Mouse (Mus musculus): ENCODE data around the gene Hcrt. TPM values are rescaled to one million over a fixed set of nuclear protein-coding genes. Genes with fewer than 3 reads are reported as not detected.

The Hcrt gene
- total RNA-seq, 1 experiment from 2014 or later, result not detected

DNA sequence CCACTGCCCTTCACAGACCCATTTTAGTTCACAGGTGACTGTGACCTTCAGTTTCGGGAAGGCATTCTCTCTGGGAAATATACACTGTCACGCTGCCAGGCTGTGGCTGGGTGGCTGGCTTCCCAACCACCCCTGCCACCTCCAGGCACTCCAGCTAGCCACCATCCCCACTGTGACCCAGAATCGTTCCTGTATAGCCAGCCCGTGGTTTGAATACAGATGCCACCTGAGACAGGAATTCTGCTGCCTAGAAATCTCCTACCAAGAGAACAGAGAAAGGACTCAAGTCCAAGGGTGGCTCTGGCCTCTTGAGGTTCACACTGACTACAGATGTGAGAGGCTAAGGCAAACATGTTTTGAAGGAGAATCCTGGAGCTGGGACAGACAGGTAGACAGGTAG is 43.9 kb downstream of the Hcrt start:
- no peak for ATAC-seq (replicated peaks; ENCODE audit: insufficient number of reproducible peaks, low FRiP score, low TSS enrichment, poor library complexity, severe bottlenecking)

DNA sequence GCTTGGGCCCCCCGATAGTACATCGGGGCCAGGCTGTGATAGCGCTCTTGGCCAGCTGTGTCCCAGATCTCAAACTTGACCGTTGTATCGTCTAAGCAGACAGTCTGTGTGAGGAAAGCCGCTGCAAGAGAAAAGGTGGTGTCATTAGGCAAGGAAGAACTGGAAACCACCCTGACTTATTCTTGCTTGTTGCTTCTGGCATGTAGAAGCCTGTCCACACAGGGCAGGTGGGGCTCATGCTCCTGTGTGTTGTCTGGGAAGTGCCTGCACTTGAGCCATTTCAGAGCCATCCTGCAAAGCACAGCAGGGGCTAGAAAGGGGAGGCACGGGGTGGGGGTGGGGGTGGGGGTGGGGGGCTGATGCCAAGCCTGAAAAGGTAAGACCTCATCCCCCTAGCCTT is 44.3 kb downstream of the Hcrt start:
- ATAC-seq (replicated peaks; ENCODE audit: insufficient number of reproducible peaks, low FRiP score, low TSS enrichment, poor library complexity, severe bottlenecking), result no peak

GRCm38 (mm10) chr11:100716649-100717048 is 46.1 kb downstream of the Hcrt start:
- no peak for ATAC-seq (replicated peaks; ENCODE audit: insufficient number of reproducible peaks, low FRiP score, low TSS enrichment, poor library complexity, severe bottlenecking)

- no peak for ATAC-seq (replicated peaks; ENCODE audit: insufficient number of reproducible peaks, low FRiP score, low TSS enrichment, poor library complexity, severe bottlenecking)
Measured at GRCm38 (mm10) chr11:100714948-100715347, 47.8 kb downstream of the Hcrt start.

- peak; percentile 60 for ATAC-seq (replicated peaks; ENCODE audit: insufficient number of reproducible peaks, low FRiP score, low TSS enrichment, poor library complexity, severe bottlenecking)
Measured at GRCm38 (mm10) chr11:100714534-100714915, 48.2 kb downstream of the Hcrt start.

DNA sequence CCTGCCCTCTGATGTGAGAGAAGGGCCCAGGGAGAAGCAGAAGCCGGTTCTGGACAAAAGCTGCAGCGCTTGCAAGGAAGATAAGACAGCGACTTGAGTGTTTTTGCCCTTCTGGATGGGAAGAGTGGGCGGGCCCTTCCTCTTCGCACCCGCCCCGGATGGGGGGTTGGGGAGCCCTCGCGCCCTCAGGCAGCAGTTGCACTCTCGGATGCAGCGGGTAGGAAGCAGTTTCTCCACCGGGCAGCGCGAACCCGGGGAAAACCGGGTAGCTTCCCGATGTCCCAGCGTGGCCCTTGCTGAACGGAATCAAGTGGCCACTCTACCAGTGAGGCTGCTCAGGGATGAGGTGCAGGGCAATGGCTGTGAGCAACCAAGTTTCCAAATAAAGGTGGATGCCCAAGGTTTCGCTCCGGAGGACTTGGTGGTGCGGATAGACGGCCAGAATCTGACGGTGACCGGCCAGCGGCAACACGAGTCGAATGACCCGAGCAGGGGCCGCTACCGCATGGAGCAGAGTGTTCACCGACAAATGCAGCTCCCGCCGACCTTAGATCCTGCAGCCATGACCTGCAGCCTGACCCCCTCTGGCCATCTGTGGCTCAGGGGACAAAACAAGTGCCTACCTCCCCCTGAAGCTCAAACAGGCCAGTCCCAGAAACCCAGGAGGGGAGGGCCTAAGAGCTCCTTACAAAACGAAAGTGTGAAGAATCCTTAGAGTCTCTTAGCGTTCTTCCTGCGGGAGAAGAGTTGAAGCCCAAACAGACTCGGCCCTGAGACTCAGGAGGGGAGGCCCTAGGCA is 48.8 kb downstream of the Hcrt start, which contains the start of gene Hspb9:
Gene Hspb9 (plus strand): TSS at position 116 of the 799 bp plus-strand sequence.
- peak; percentile 18; the same call in 1 of the 2 replicates for ATAC-seq (replicated peaks; ENCODE audit: insufficient number of reproducible peaks, low FRiP score, low TSS enrichment, poor library complexity, severe bottlenecking)

DNA sequence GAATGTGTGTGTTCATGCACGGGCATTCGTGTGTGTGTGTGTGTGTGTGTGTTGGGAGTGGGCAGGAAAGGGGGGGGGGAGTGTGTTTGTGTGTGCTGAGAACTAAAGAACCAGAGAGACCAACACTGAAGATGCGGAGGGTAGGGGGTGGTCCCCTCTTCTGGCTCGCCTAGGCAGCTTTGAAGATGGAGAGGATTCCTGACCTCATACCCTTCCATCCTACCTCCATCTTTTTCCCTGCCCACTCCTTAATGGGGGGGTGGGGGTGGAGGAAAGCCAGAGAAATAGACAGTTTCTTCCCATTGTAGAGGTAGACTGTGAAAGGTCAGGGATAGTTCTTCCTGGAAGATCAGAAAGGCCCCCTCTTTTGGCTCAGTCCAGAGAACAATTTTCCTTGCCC is 49.6 kb downstream of the Hcrt start:
- no peak for ATAC-seq (replicated peaks; ENCODE audit: insufficient number of reproducible peaks, low FRiP score, low TSS enrichment, poor library complexity, severe bottlenecking)

- ATAC-seq (replicated peaks; ENCODE audit: insufficient number of reproducible peaks, low FRiP score, low TSS enrichment, poor library complexity, severe bottlenecking), result no peak
Measured at GRCm38 (mm10) chr11:100711783-100712615, 50.7 kb downstream of the Hcrt start, which contains the start of gene Kat2a. Gene Kat2a, minus strand, starts transcription at chr11:100712465.

Other genes with a start within 250 kb of the Hcrt start
- 104 to 134 TPM (median 105 TPM) in 3 replicates for gene Acly, start 234.9 kb downstream of the Hcrt start, total RNA-seq (2017)
- gene Ttc25, start 217.3 kb downstream of the Hcrt start, total RNA-seq (2017), result 4.4 TPM in 1 of 3 replicates, not detected in the others
- gene Cnp, start 188.0 kb downstream of the Hcrt start, total RNA-seq (2017), result 22.6 to 33.8 TPM (median 25.9 TPM) in 3 replicates
- gene Nkiras2, start 143.7 kb downstream of the Hcrt start, total RNA-seq (2017), result 49.6 to 69.8 TPM (median 54.5 TPM) in 3 replicates
- gene Dnajc7, start 142.8 kb downstream of the Hcrt start, total RNA-seq (2017), result 239 to 305 TPM (median 293 TPM) in 3 replicates
- gene Zfp385c, start 70.5 kb downstream of the Hcrt start, total RNA-seq (2017), result 0.32 to 0.76 TPM (median 0.49 TPM) in 3 replicates
- 26.9 to 31.5 TPM (median 28.6 TPM) in 3 replicates for gene Dhx58, start 58.7 kb downstream of the Hcrt start, total RNA-seq (2017)
- 6.1 to 9.9 TPM (median 7.1 TPM) in 3 replicates for gene Kat2a, start 50.5 kb downstream of the Hcrt start, total RNA-seq (2017)
- gene Hspb9, start 49.1 kb downstream of the Hcrt start, total RNA-seq (2017), result not detected in 3 replicates
- 163 to 176 TPM (median 171 TPM) in 3 replicates for gene Rab5c, start 24.7 kb downstream of the Hcrt start, total RNA-seq (2017)
- gene Kcnh4, start 3.0 kb downstream of the Hcrt start, total RNA-seq (2017), result not detected in 3 replicates
- gene Ghdc, start 8.0 kb upstream of the Hcrt start, total RNA-seq (2017), result 4.7 to 7.0 TPM (median 6.8 TPM) in 3 replicates
- gene Stat5b, start 87.8 kb upstream of the Hcrt start, total RNA-seq (2017), result 71.6 to 86.1 TPM (median 75.5 TPM) in 3 replicates
- gene Stat5a, start 96.4 kb upstream of the Hcrt start, total RNA-seq (2017), result 20.0 to 28.0 TPM (median 25.1 TPM) in 3 replicates
- gene Stat3, start 176.6 kb upstream of the Hcrt start, total RNA-seq (2017), result 328 to 413 TPM (median 368 TPM) in 3 replicates
- 0.32 to 2.5 TPM in 2 of 3 replicates, not detected in the other for gene Cavin1, start 208.0 kb upstream of the Hcrt start, total RNA-seq (2017)
- gene Atp6v0a1, start 246.5 kb upstream of the Hcrt start, total RNA-seq (2017), result 26.0 to 42.7 TPM (median 37.5 TPM) in 3 replicates

Measured in monocyte, adult 5-6 weeks (primary cell).